Mouse (Mus musculus): Measurements from ENCODE around the gene Ccdc106.

- no peak for TF ChIP-seq POLR2A (IDR thresholded peaks at IDR 0.05; ENCODE audit: extremely low read depth, insufficient read depth, low read length)
- no peak for TF ChIP-seq CTCF (IDR thresholded peaks at IDR 0.05; ENCODE audit: low read depth, low read length)
Measured at GRCm38 (mm10) chr7:5109301-5109700, 88.9 kb downstream of the Ccdc106 start.
